Mouse (Mus musculus) liver, postnatal 0 days (tissue): ENCODE results near the gene Mgat4e. TPM values are rescaled to one million over a fixed set of nuclear protein-coding genes. Genes with fewer than 3 reads are reported as not detected.

ENCODE experiments used
- ATAC-seq: fragments of 200-750 bp; cut with Nextera tagmentation; 2 replicates; pipeline ENCODE4 v1.8.0; 2017; ENCODE audit warnings: mild to moderate bottlenecking, moderate library complexity
- DNase-seq: peaks from one replicate; pipeline ENCODE4 v3.0.0-alpha.2; 2016
- H3K27ac ChIP-seq: fragments of 300-500 bp; sonication (generic); 2 replicates; pipeline ENCODE4 v1.5.1; 2014; ENCODE audit warnings: antibody characterized with exemption, moderate library complexity, mild to moderate bottlenecking, low read depth
- H3K27me3 ChIP-seq: fragments of 300-500 bp; sonication (generic); 2 replicates; pipeline ENCODE4 v1.6.1; 2014; ENCODE audit warnings: low read length, control low read depth, mixed read lengths; ENCODE audit not compliant: insufficient read depth
- H3K36me3 ChIP-seq: fragments of 300-500 bp; sonication (generic); replicated peaks from 2 replicates; pipeline ENCODE4 v1.6.1; 2014; ENCODE audit warnings: mild to moderate bottlenecking, control low read depth, low read length, moderate library complexity, mixed read lengths; ENCODE audit not compliant: insufficient read depth
- H3K4me1 ChIP-seq: fragments of 300-500 bp; sonication (generic); 2 replicates; pipeline ENCODE4 v1.6.1; 2014; ENCODE audit warnings: antibody characterized with exemption, mild to moderate bottlenecking, control low read depth; ENCODE audit not compliant: insufficient read depth
- H3K4me2 ChIP-seq: fragments of 300-500 bp; sonication (generic); 2 replicates; pipeline ENCODE4 v1.6.1; 2014; ENCODE audit warnings: low read depth, mild to moderate bottlenecking, low read length, moderate library complexity, mixed read lengths
- H3K4me3 ChIP-seq: fragments of 300-500 bp; sonication (generic); 2 replicates; pipeline ENCODE4 v1.5.1; 2014; ENCODE audit warnings: low read depth, low read length
- H3K9ac ChIP-seq: fragments of 300-500 bp; sonication (generic); replicated peaks from 2 replicates; pipeline ENCODE4 v1.6.1; 2014; ENCODE audit warnings: mild to moderate bottlenecking, moderate library complexity
- H3K9me3 ChIP-seq: fragments of 300-500 bp; sonication (generic); 2 replicates; pipeline ENCODE4 v1.6.1; 2016; ENCODE audit warnings: mild to moderate bottlenecking, control low read depth, low read length, mixed read lengths
- CTCF ChIP-seq: sonication (generic); IDR thresholded peaks from 2 replicates; pipeline ENCODE4 v1.5.1; 2016; ENCODE audit warnings: antibody characterized with exemption, low read depth
- EP300 ChIP-seq: IDR thresholded peaks from 2 replicates; pipeline ENCODE4 v1.6.1; 2016; ENCODE audit warnings: antibody characterized with exemption, low read depth, mild to moderate bottlenecking
- WGBS: fragments of 180-500 bp; shearing (Covaris S2); extraction: QIAGEN DNeasy Blood & Tissue Kit; methylation state at CpG from one replicate; pipeline ENCODE4 v1.1.7; 2014; ENCODE audit not compliant: insufficient replicate concordance; 5-methylcytosine and 5-hydroxymethylcytosine counted together
- polyA plus RNA-seq: library from polyadenylated mRNA; unstranded; fragments of >200 nt; fragmentation: Nextera tagmentation; extraction: Ambion mirVana; gene quantifications from 2 replicates; pipeline ENCODE4 v1.2.1, GENCODE M21; 2015

Mgat4e gene
- polyA plus RNA-seq, 1 experiment from 2014 or later: not detected

GRCm38 (mm10) chr1:134577384-134578120 is 28.1 kb upstream of the Mgat4e start:
- H3K4me3 ChIP-seq: no peak overlapping the region
- TF ChIP-seq CTCF (no peak), EP300 (no peak)
- no peak overlapping the region for H3K27ac ChIP-seq
- no peak overlapping the region for H3K4me2 ChIP-seq
- no peaks in the 10 kb centered on the region for H3K9me3 ChIP-seq
- H3K9ac ChIP-seq: no peak overlapping the region
- no peaks in the 10 kb centered on the region for H3K27me3 ChIP-seq
- no peak for ATAC-seq
- no peak for DNase-seq
- H3K36me3 ChIP-seq: no peaks in the 10 kb centered on the region
- peaks cover 6% of the 10 kb centered on the region; the same call in 1 of the 2 replicates for H3K4me1 ChIP-seq
- WGBS: 83% methylated on average over 6 of the region's 6 CpGs

GRCm38 (mm10) chr1:134573932-134574315 is 24.4 kb upstream of the Mgat4e start:
- Histone ChIP-seq H3K36me3 (no peaks in the 10 kb centered on the region), H3K4me1 (peaks cover 8% of the 10 kb centered on the region; the same call in 1 of the 2 replicates), H3K9ac (no peak overlapping the region), H3K4me3 (no peak overlapping the region), H3K4me2 (no peak overlapping the region), H3K9me3 (no peaks in the 10 kb centered on the region), H3K27ac (no peak overlapping the region), H3K27me3 (no peaks in the 10 kb centered on the region)
- DNase-seq (no peak), ATAC-seq (no peak)
- TF ChIP-seq EP300: no peak
- no peak for TF ChIP-seq CTCF
- WGBS: 60% methylated on average over 5 of the region's 5 CpGs

- DNase-seq (no peak), ATAC-seq (no peak)
- no peak overlapping the region for H3K4me2 ChIP-seq
- no peaks in the 10 kb centered on the region for H3K36me3 ChIP-seq
- no peak overlapping the region for H3K27ac ChIP-seq
- TF ChIP-seq CTCF (no peak), EP300 (no peak)
- 53% methylated on average over 1 of the region's 1 CpGs for WGBS
- no peak overlapping the region for H3K4me3 ChIP-seq
- no peak overlapping the region for H3K9ac ChIP-seq
- no peaks in the 10 kb centered on the region for H3K27me3 ChIP-seq
- H3K4me1 ChIP-seq: peaks cover 9% of the 10 kb centered on the region; the same call in 1 of the 2 replicates
- H3K9me3 ChIP-seq: no peaks in the 10 kb centered on the region
Measured at GRCm38 (mm10) chr1:134573300-134573931, 23.9 kb upstream of the Mgat4e start.

GRCm38 (mm10) chr1:134570631-134571030 is 21.1 kb upstream of the Mgat4e start:
- Histone ChIP-seq H3K27ac (no peak overlapping the region), H3K27me3 (no peaks in the 10 kb centered on the region), H3K4me1 (peaks cover 12% of the 10 kb centered on the region), H3K4me3 (no peak overlapping the region), H3K4me2 (no peak overlapping the region), H3K9me3 (no peaks in the 10 kb centered on the region), H3K36me3 (no peaks in the 10 kb centered on the region), H3K9ac (no peak overlapping the region)
- WGBS: 59% methylated on average over 3 of the region's 3 CpGs
- DNase-seq (no peak), ATAC-seq (no peak)
- TF ChIP-seq CTCF (no peak), EP300 (no peak)

- Histone ChIP-seq H3K36me3 (no peaks in the 10 kb centered on the region), H3K4me3 (no peak overlapping the region), H3K27ac (no peak overlapping the region), H3K4me1 (peaks cover 8% of the 10 kb centered on the region; the same call in 1 of the 2 replicates), H3K4me2 (no peak overlapping the region), H3K27me3 (no peaks in the 10 kb centered on the region), H3K9ac (no peak overlapping the region), H3K9me3 (no peaks in the 10 kb centered on the region)
- ATAC-seq (no peak), DNase-seq (no peak)
- no peak for TF ChIP-seq EP300
- no peak for TF ChIP-seq CTCF
- 84% methylated on average over 9 of the region's 9 CpGs for WGBS
Measured at GRCm38 (mm10) chr1:134570171-134570570, 20.7 kb upstream of the Mgat4e start.

- WGBS: 65% methylated on average over 1 of the region's 1 CpGs
Measured at GRCm38 (mm10) chr1:134567511-134567910, 18.0 kb upstream of the Mgat4e start.

More at GRCm38 (mm10) chr1:134567511-134567910, 18.0 kb upstream of the Mgat4e start:
- H3K9me3 ChIP-seq: no peaks in the 10 kb centered on the region
- ATAC-seq (no peak), DNase-seq (no peak)
- H3K27me3 ChIP-seq: no peaks in the 10 kb centered on the region
- H3K4me1 ChIP-seq: peaks cover 10% of the 10 kb centered on the region
- TF ChIP-seq EP300 (no peak), CTCF (no peak)
- H3K36me3 ChIP-seq: no peaks in the 10 kb centered on the region
- H3K9ac ChIP-seq: no peak overlapping the region
- no peak overlapping the region for H3K4me3 ChIP-seq
- H3K4me2 ChIP-seq: no peak overlapping the region
- no peak overlapping the region for H3K27ac ChIP-seq
